Mouse (Mus musculus) telencephalon, adult 2 months (tissue): ENCODE measurements around the gene Coro2b.

Experiments
- DNase-seq: peaks from one replicate; pipeline ENCODE4 v3.0.0-alpha.2; 2011; ENCODE audit warnings: low read depth, low spot score

The Coro2b gene

DNA sequence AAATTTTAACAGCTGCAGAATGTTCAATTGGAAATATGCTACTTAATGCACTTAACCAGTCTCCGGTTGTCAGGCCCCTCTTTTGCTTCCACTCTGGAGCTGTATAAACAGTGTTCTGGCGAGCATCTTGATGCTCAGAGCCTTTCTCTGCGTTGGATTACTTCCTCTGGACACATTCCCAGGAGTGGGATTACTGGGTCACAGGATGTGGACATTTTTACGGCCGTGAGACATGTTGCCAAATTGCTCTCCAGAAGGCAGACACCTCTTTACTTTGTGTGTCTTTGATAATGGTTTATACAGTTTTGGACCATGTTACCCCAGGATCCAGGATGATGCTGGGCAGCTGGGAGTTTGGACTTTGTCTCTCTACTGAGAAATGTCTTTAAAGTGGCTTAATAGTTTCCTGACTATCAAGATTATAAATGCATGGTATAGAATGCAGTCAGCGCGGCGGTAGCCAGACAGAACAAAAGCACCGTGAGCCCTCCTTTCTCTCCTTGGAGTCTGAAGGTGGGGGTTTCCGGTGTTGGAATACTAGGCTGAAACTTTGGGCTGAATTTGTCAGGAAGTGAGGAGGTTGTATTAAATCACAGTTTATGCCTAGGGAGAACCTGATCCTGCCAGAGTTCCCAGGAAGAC lies 23.2 kb downstream of the Coro2b start:
- no peak for DNase-seq

GRCm38 (mm10) chr9:62510530-62510936 lies 26.3 kb downstream of the Coro2b start:
- no peak for DNase-seq

GRCm38 (mm10) chr9:62509617-62510016 lies 27.2 kb downstream of the Coro2b start:
- DNase-seq, result no peak

GRCm38 (mm10) chr9:62508740-62509524 lies 27.9 kb downstream of the Coro2b start:
- DNase-seq, result no peak

GRCm38 (mm10) chr9:62506467-62507067 lies 30.3 kb downstream of the Coro2b start:
- DNase-seq, result no peak

GRCm38 (mm10) chr9:62504129-62504528 lies 32.7 kb downstream of the Coro2b start:
- no peak for DNase-seq

DNA sequence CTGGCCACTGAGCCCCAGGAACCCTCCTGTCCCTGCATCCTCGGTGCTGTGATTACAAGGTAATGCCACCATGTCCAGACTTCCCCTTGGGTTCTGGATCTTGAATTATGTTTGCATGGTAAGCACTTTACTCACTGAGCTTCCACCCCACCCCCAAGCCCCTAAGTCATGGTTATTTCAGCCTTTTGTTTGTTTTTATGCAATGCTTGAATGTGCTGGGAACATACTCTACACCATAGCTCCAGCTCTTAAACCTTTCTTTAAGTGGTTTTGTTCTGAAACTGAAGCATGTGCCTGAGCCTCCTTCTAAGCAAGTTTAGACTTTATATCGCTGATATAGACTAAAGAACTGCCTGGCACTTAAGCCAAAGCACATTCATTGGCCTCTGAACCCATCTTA lies 34.5 kb downstream of the Coro2b start:
- DNase-seq, result no peak

GRCm38 (mm10) chr9:62501566-62501965 lies 35.3 kb downstream of the Coro2b start:
- no peak for DNase-seq

GRCm38 (mm10) chr9:62500007-62500406 lies 36.8 kb downstream of the Coro2b start:
- no peak for DNase-seq

GRCm38 (mm10) chr9:62498945-62499344 lies 37.9 kb downstream of the Coro2b start:
- no peak for DNase-seq

DNA sequence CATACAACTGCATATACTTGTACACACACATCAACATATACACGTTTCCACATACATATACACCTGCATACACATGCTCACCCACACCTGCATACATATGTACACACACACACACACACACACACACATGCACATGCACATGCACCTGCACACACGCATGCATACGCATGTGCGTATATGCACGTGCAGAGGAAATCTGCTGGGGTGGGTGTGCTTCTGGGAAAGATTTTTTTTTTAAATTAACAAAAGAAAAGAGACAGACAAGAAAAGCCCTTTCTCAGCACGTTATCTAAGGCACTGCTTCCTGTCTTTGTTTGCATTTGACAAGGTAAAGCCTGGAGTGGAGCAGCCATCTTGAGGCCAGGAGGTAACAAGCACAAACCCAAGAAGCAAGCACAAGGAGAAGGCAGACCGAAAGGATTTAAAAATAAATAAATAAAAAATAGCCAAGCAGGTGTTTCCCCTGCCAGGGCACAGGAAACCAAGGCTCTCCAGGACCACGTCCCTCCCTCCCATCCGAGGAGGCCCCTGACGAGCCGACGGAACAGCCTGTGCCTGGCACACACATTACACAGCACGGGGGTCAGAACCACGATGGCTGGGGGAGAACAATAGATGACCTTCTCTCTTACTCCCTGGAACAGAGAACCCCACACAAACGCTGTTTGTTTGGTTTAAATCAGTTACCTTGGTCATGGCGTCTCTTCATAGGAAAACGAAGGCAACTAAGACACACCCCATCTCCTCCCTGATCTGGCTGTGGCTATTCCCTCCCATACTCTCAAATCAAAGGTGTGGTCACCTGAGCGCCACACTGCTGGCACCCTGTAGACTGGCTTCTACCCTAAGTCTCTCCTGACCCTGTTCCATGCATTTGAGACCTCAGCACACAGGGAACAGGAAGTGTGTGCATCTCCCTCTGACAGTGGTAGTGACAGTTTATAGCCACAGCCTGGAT lies 39.4 kb downstream of the Coro2b start:
- DNase-seq, result no peak

DNA sequence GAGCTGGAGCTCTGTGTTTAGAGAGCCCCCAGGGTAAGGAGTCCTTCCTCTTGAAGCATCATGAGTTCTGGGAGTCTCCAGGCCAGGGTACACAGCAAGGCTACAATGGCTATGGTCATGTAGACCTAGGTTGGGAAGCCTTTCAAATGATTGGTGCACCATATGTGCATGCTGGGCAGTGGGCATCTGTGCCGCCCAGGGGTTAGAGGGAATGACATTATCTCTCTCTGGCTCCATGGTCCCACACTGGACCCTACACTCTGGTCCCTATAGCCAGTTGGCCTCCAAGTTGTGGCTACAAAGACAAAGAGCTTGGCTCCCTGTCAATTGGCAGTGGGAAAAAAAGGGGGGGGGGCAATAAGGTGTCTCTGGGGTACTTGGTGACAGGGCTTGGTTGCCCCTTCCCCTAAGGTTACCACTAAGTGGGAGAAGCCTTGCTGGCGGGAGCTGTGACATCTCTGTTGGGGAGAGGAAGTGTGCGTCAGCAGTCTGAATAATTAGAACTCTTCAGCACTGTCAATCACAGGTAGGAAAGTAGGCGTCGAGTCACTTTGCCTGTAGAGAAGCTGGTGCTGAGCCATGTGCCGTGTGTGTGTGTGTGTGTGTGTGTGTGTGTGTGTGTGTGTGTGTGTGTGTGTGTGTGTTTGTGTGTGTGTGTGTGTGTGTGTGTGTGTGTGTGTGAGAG lies 44.4 kb downstream of the Coro2b start:
- peak; percentile 57 for DNase-seq

- DNase-seq, result peak; percentile 89
These were observed 45.2 kb downstream of the Coro2b start for GRCm38 (mm10) chr9:62491611-62492010.

DNA sequence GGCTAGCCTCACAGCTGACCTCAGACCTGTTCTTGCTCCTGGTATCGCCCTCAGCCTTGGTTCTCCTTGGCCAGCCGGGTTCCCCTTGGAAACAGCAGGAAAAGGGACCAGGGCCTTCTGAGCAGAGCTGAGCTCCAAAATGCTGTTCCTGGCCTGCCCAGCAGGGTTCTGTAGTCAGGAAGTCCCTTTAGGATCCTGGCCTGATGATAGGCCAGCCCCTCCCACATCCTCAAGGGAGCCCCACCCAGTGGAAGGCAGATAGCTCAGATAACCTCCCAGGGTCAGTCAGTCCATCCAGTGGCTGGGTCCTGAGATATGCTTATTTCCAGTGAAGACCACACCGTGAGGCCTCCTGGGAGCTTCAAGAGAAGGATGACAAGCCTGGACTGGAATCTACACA lies 45.7 kb downstream of the Coro2b start:
- DNase-seq, result no peak

- DNase-seq, result no peak
These were observed 52.7 kb downstream of the Coro2b start for GRCm38 (mm10) chr9:62484107-62484506.

DNA sequence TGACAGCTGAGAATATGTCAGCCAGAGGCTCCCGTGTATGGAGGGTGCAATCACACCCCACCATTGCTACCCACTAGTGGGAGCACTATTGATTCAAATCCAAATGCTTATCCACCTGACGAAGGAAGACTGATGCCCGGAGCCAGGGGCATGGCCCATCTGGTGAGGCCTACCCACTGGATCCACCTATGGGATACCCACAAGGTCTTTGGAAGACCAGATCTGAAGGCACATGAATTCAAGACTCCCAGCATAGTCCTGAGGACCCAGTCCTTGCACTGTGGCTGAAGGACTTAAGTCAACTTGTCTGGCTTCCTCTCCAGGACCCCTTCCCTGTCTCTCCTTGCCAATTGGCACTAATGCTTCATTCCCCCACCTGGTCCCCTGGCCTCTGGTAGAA lies 54.1 kb downstream of the Coro2b start:
- DNase-seq, result no peak

GRCm38 (mm10) chr9:62480898-62481642 lies 55.8 kb downstream of the Coro2b start:
- DNase-seq, result no peak

DNA sequence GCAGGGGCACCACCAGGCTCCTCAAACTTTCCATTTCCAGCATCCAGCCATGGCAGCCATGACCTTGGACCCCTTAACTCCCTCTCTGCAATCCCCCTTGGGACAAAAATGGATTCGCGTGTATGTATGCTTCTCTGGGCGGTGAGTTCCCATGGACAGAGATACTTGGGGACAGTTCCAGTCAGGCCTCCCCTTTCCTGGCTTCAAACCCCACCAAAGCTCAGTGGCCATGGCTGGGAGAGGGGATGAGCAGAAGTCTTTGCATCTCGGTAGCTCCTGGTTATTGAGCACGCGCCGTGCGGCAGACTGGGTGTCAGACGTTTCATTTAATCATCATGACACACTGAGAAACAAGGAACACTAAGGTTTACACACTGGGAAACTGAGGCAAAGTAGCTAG lies 56.7 kb downstream of the Coro2b start:
- no peak for DNase-seq

DNA sequence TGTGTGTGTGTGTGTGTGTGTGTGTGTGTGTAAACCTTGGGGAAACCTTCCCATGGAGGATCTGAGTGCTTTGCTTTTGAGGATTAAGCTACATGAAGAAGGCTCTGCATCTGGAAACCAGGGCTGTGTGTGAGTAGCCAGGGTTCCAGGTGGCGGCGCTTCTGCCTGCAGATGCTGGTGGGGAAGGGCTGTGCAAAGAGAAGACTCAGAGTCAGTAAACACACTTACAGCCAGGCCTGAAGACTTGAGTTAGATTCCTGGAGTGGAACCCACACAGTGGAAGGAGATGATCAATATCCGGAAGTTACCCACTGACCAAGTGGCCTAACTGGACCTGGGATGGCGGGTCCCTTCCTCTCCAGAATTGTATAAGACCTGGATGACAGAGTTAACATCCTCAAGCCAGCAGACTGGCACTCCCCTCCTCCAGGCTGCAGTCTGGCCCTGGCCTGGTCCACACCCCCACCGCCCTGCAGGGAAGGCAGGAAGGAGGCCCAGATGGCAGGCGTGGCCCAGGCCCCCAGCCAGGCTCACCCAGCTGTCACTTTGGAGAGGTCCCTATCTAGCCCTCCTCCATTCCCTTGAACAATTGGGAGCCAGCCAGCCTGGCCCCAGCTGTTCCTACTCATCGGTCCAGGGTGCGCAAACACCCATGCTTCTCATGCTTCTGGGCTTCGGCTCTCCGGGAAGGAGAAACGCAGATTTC lies 59.9 kb downstream of the Coro2b start:
- DNase-seq, result peak; percentile 81

DNA sequence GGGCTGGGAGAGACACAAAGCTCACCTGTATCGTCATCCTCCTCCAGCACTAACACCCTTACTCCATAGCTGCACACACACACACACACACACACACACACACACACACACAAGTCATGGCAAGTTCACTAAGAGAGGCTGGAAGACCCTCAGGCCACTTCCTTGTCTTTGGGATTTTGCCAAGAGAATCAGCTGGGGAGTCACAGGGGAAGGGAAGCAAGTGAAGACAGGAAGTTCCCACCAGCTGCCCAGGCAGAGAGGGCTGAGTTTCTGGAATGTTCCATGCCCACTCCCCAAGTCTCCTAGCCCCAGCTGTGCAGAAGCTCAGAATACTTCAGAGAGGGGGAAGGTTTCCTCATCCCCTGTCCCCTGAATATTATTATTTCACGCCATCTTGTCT lies 62.6 kb downstream of the Coro2b start:
- no peak for DNase-seq
